Mouse (Mus musculus): Measurements from ENCODE around the gene Abcc9. TPM values are rescaled to one million over a fixed set of nuclear protein-coding genes. Genes with fewer than 3 reads are reported as not detected.

The Abcc9 gene
- polyA plus RNA-seq, 1 experiment, result 0.36 TPM

GRCm38 (mm10) chr6:142659038-142659437 lies 43.1 kb downstream of the Abcc9 start:
- TF ChIP-seq USF1 (IDR thresholded peaks at IDR 0.05; ENCODE audit: low read depth) (no peak), MYOG (IDR thresholded peaks at IDR 0.05; ENCODE audit: control insufficient read depth in 1 of 3, insufficient read depth in 1 of 3, insufficient read length in 2 of 3, low read depth in 2 of 3) (no peak), E2F4 (IDR thresholded peaks at IDR 0.05; ENCODE audit: insufficient read depth) (no peak), REST (IDR thresholded peaks at IDR 0.05; ENCODE audit: insufficient read depth, insufficient read length) (no peak), TCF3 (IDR thresholded peaks at IDR 0.05; ENCODE audit: insufficient read length, low read depth) (no peak), TCF12 (IDR thresholded peaks at IDR 0.05; ENCODE audit: insufficient read depth, poor library complexity, severe bottlenecking) (no peak), POLR2A (IDR thresholded peaks at IDR 0.05; ENCODE audit: insufficient read length, low read depth) (no peak), MAX (IDR thresholded peaks at IDR 0.05; ENCODE audit: low read depth) (no peak), MYOD1 (IDR thresholded peaks at IDR 0.05; ENCODE audit: control insufficient read depth in 1 of 3, insufficient read length in 2 of 3, low read depth in 2 of 3) (no peak), POLR2AphosphoS2 (IDR thresholded peaks at IDR 0.05; ENCODE audit: insufficient read length, low read depth) (no peak), SRF (IDR thresholded peaks at IDR 0.05; ENCODE audit: control insufficient read depth, insufficient read length, low read depth) (no peak), CEBPB (IDR thresholded peaks at IDR 0.05; ENCODE audit: insufficient read depth, poor library complexity, severe bottlenecking) (no peak)
- no peaks in the 10 kb centered on the region for H3K27me3 ChIP-seq (ENCODE audit: control insufficient read depth, insufficient read depth, insufficient read length)
- H3ac ChIP-seq (ENCODE audit: control insufficient read depth, insufficient read length), result no peak overlapping the region
- H3K79me2 ChIP-seq (ENCODE audit: control insufficient read depth, insufficient read depth), result no peaks in the 10 kb centered on the region
- no peaks in the 10 kb centered on the region for H3K36me3 ChIP-seq (ENCODE audit: control insufficient read depth, insufficient read depth)
- H3K4me3 ChIP-seq, result no peak overlapping the region
- H3K4me2 ChIP-seq (ENCODE audit: low read depth), result no peak overlapping the region

DNA sequence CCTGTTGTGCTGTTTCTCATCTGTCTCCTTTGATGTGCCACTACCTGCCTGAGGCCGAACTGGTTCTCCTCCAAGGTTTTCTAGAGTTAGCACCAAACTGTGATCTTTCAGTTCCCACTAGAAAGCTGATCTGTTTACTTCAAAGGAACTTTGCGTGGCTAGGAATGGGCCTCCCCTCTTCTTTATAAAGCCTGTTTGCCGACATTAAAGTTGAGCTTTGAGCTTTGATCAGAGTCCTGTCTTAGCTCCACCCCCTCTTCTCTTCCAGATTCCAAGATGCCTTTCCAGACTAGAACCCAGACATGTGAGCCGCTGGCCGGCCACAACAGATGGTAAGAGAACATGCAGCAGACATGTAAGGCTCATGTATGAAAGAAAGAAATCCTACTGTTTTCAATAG lies 47.6 kb downstream of the Abcc9 start:
- H3K79me2 ChIP-seq (ENCODE audit: control insufficient read depth, insufficient read depth), result no peaks in the 10 kb centered on the region
- no peaks in the 10 kb centered on the region for H3K36me3 ChIP-seq (ENCODE audit: control insufficient read depth, insufficient read depth)
- no peaks in the 10 kb centered on the region for H3K27me3 ChIP-seq (ENCODE audit: control insufficient read depth, insufficient read depth, insufficient read length)
- TF ChIP-seq SRF (IDR thresholded peaks at IDR 0.05; ENCODE audit: control insufficient read depth, insufficient read length, low read depth) (no peak), TCF12 (IDR thresholded peaks at IDR 0.05; ENCODE audit: insufficient read depth, poor library complexity, severe bottlenecking) (no peak), MYOD1 (IDR thresholded peaks at IDR 0.05; ENCODE audit: control insufficient read depth in 1 of 3, insufficient read length in 2 of 3, low read depth in 2 of 3) (no peak), MAX (IDR thresholded peaks at IDR 0.05; ENCODE audit: low read depth) (no peak), REST (IDR thresholded peaks at IDR 0.05; ENCODE audit: insufficient read depth, insufficient read length) (no peak), MYOG (IDR thresholded peaks at IDR 0.05; ENCODE audit: control insufficient read depth in 1 of 3, insufficient read depth in 1 of 3, insufficient read length in 2 of 3, low read depth in 2 of 3) (no peak), CEBPB (IDR thresholded peaks at IDR 0.05; ENCODE audit: insufficient read depth, poor library complexity, severe bottlenecking) (no peak), USF1 (IDR thresholded peaks at IDR 0.05; ENCODE audit: low read depth) (no peak), E2F4 (IDR thresholded peaks at IDR 0.05; ENCODE audit: insufficient read depth) (no peak), POLR2AphosphoS2 (IDR thresholded peaks at IDR 0.05; ENCODE audit: insufficient read length, low read depth) (no peak), POLR2A (IDR thresholded peaks at IDR 0.05; ENCODE audit: insufficient read length, low read depth) (no peak), TCF3 (IDR thresholded peaks at IDR 0.05; ENCODE audit: insufficient read length, low read depth) (no peak)
- H3K4me3 ChIP-seq, result no peak overlapping the region
- H3ac ChIP-seq (ENCODE audit: control insufficient read depth, insufficient read length), result no peak overlapping the region
- H3K4me2 ChIP-seq (ENCODE audit: low read depth), result no peak overlapping the region

DNA sequence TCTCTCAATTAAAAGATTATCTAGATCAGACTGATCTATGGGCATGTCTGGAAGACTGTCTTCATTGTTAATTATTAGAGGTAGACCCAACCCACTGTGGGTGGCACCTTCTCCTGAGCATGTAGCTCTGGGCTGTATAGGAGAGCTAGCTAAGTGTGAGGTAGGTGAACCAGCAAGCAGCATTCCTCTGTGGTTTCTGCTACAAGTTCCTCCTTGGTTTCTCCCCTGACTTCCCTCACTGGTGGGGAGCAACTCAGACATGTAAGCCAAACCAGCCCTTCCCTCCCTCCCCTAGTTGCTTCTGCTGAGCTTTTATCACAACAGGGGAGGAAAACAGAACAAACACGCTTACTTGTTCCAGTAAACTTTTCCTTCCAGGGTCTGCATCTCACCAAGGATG lies 49.9 kb downstream of the Abcc9 start:
- no peak overlapping the region for H3ac ChIP-seq (ENCODE audit: control insufficient read depth, insufficient read length)
- no peak overlapping the region for H3K4me2 ChIP-seq (ENCODE audit: low read depth)
- no peaks in the 10 kb centered on the region for H3K79me2 ChIP-seq (ENCODE audit: control insufficient read depth, insufficient read depth)
- H3K36me3 ChIP-seq (ENCODE audit: control insufficient read depth, insufficient read depth), result no peaks in the 10 kb centered on the region
- H3K27me3 ChIP-seq (ENCODE audit: control insufficient read depth, insufficient read depth, insufficient read length), result peaks cover 3% of the 10 kb centered on the region
- H3K4me3 ChIP-seq, result no peak overlapping the region
- TF ChIP-seq MAX (IDR thresholded peaks at IDR 0.05; ENCODE audit: low read depth) (no peak), SRF (IDR thresholded peaks at IDR 0.05; ENCODE audit: control insufficient read depth, insufficient read length, low read depth) (no peak), REST (IDR thresholded peaks at IDR 0.05; ENCODE audit: insufficient read depth, insufficient read length) (no peak), POLR2A (IDR thresholded peaks at IDR 0.05; ENCODE audit: insufficient read length, low read depth) (no peak), POLR2AphosphoS2 (IDR thresholded peaks at IDR 0.05; ENCODE audit: insufficient read length, low read depth) (no peak), MYOD1 (IDR thresholded peaks at IDR 0.05; ENCODE audit: control insufficient read depth in 1 of 3, insufficient read length in 2 of 3, low read depth in 2 of 3) (no peak), E2F4 (IDR thresholded peaks at IDR 0.05; ENCODE audit: insufficient read depth) (no peak), USF1 (IDR thresholded peaks at IDR 0.05; ENCODE audit: low read depth) (no peak), TCF3 (IDR thresholded peaks at IDR 0.05; ENCODE audit: insufficient read length, low read depth) (no peak), CEBPB (IDR thresholded peaks at IDR 0.05; ENCODE audit: insufficient read depth, poor library complexity, severe bottlenecking) (no peak), MYOG (IDR thresholded peaks at IDR 0.05; ENCODE audit: control insufficient read depth in 1 of 3, insufficient read depth in 1 of 3, insufficient read length in 2 of 3, low read depth in 2 of 3) (no peak), TCF12 (IDR thresholded peaks at IDR 0.05; ENCODE audit: insufficient read depth, poor library complexity, severe bottlenecking) (no peak)

DNA sequence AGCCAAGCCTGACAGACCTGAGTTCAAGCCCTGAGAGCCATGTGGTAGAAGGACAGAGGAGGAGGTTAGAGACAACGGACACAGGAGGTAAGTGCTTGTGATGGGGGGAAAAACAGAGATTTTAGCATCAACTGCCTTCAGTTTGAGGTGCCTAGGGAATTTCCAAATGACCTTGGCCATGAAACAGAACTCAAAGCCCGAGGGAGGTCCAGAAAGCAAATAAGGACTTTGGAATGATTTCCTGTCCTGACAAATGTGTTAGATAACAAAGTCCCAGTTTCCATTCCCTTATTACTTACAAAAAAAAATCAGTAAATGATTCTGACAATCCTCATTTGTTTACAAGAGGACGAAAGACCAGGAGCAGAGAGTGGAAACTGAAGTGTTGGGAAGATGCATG lies 52.8 kb downstream of the Abcc9 start:
- H3K27me3 ChIP-seq (ENCODE audit: control insufficient read depth, insufficient read depth, insufficient read length), result peaks cover 6% of the 10 kb centered on the region
- H3ac ChIP-seq (ENCODE audit: control insufficient read depth, insufficient read length), result no peak overlapping the region
- H3K4me3 ChIP-seq, result no peak overlapping the region
- H3K36me3 ChIP-seq (ENCODE audit: control insufficient read depth, insufficient read depth), result no peaks in the 10 kb centered on the region
- TF ChIP-seq SRF (IDR thresholded peaks at IDR 0.05; ENCODE audit: control insufficient read depth, insufficient read length, low read depth), result no peak
- no peak for TF ChIP-seq MYOG (IDR thresholded peaks at IDR 0.05; ENCODE audit: control insufficient read depth in 1 of 3, insufficient read depth in 1 of 3, insufficient read length in 2 of 3, low read depth in 2 of 3)
- no peak for TF ChIP-seq CEBPB (IDR thresholded peaks at IDR 0.05; ENCODE audit: insufficient read depth, poor library complexity, severe bottlenecking)
- no peak for TF ChIP-seq POLR2AphosphoS2 (IDR thresholded peaks at IDR 0.05; ENCODE audit: insufficient read length, low read depth)
- no peak for TF ChIP-seq POLR2A (IDR thresholded peaks at IDR 0.05; ENCODE audit: insufficient read length, low read depth)
- no peak for TF ChIP-seq USF1 (IDR thresholded peaks at IDR 0.05; ENCODE audit: low read depth)
- no peak for TF ChIP-seq TCF3 (IDR thresholded peaks at IDR 0.05; ENCODE audit: insufficient read length, low read depth)
- TF ChIP-seq MYOD1 (IDR thresholded peaks at IDR 0.05; ENCODE audit: control insufficient read depth in 1 of 3, insufficient read length in 2 of 3, low read depth in 2 of 3), result no peak
- TF ChIP-seq REST (IDR thresholded peaks at IDR 0.05; ENCODE audit: insufficient read depth, insufficient read length), result no peak
- TF ChIP-seq TCF12 (IDR thresholded peaks at IDR 0.05; ENCODE audit: insufficient read depth, poor library complexity, severe bottlenecking), result no peak
- TF ChIP-seq MAX (IDR thresholded peaks at IDR 0.05; ENCODE audit: low read depth), result no peak
- no peak for TF ChIP-seq E2F4 (IDR thresholded peaks at IDR 0.05; ENCODE audit: insufficient read depth)
- H3K79me2 ChIP-seq (ENCODE audit: control insufficient read depth, insufficient read depth), result no peaks in the 10 kb centered on the region
- H3K4me2 ChIP-seq (ENCODE audit: low read depth), result no peak overlapping the region
